Mouse (Mus musculus) bone marrow, adult 2 months (tissue): ENCODE measurements around the gene Tln2.

Experiments used
- CTCF ChIP-seq: fragments of 200-500 bp; IDR thresholded peaks from 2 replicates; pipeline ENCODE4 v1.5.1; 2011; ENCODE audit warnings: low read length, control low read depth; ENCODE audit not compliant: control insufficient read depth, insufficient read depth
- POLR2A ChIP-seq: fragments of 200-500 bp; IDR thresholded peaks from 2 replicates; pipeline ENCODE4 v1.6.1; 2011; ENCODE audit warnings: low read depth, mild to moderate bottlenecking, control low read depth, low read length, borderline replicate concordance; ENCODE audit not compliant: control insufficient read depth

DNA sequence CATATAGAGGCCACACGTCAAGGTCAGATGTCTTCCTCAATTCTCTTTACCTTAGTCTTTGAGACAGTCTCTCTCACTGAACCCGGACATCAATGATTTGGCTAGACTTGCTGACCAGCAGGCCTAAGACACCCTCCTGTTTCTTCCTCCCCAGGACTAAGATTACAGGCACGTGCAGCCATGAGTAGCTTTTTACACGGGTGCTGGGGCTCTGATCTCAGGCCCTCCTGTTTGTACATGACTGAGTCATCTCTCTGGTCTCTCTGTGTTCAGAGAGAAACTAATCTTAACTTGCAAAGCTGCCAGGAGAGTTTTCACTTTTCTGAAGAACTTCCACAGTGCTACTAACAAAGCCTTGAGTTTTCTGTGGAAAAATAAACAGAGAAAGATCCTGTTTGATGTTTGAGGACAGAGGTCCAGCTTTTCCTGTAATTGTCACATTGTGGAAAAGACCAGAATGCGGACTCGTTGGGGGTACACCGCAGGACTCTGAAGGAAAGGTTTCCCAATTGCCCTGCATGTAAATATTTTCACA is 289.4 kb downstream of the Tln2 start:
- no peak for TF ChIP-seq POLR2A
- no peak for TF ChIP-seq CTCF
